Mouse (Mus musculus) MEL (cell line): ENCODE measurements around the gene Pigm. TPM values are rescaled to one million over a fixed set of nuclear protein-coding genes. Genes with fewer than 3 reads are reported as not detected.
A peak's percentile ranks its signal among the peaks of the same experiment; 100 is the strongest.

Experiments used
- DNase-seq: peaks from one replicate; pipeline ENCODE4 v3.0.0; 2011; ENCODE audit warnings: low read depth, low spot score
- H3K27ac ChIP-seq: 2 replicates; pipeline ENCODE4 v1.5.1; 2012; ENCODE audit warnings: low read depth, mild to moderate bottlenecking, control low read depth, low read length, moderate library complexity; ENCODE audit not compliant: control insufficient read depth
- H3K27me3 ChIP-seq, 2 experiments: fragments of 150-350 bp in 1 of 2; sonication (generic) in 1 of 2; 2 replicates each; pipeline ENCODE4 v1.6.1; 2012; ENCODE audit warnings: low read length in 2 of 2, mild to moderate bottlenecking in 2 of 2, improper control_type of control experiment in 1 of 2, moderate library complexity in 1 of 2; ENCODE audit not compliant: insufficient read depth in 2 of 2, control insufficient read depth in 1 of 2
- H3K36me3 ChIP-seq, 2 experiments: 2 replicates each; pipeline ENCODE4 v1.6.1; 2012 to 2014; ENCODE audit warnings: low read length in 2 of 2, improper control_type of control experiment in 1 of 2, inconsistent platforms in 1 of 2, mild to moderate bottlenecking in 1 of 2; ENCODE audit not compliant: insufficient read depth in 2 of 2, control insufficient read depth in 1 of 2
- H3K4me1 ChIP-seq, 2 experiments: fragments of 150-350 bp in 1 of 2; sonication (generic) in 1 of 2; 2 replicates each; pipeline ENCODE4 v1.6.1; 2012; ENCODE audit warnings: low read length in 2 of 2, improper control_type of control experiment in 1 of 2, mild to moderate bottlenecking in 1 of 2; ENCODE audit not compliant: insufficient read depth in 2 of 2, control insufficient read depth in 1 of 2
- H3K4me3 ChIP-seq, 2 experiments: fragments of 150-350 bp in 1 of 2; sonication (generic) in 1 of 2; 2 replicates each; pipeline ENCODE4 v1.5.1; 2012; ENCODE audit warnings: low read depth in 2 of 2, low read length in 2 of 2, mild to moderate bottlenecking in 2 of 2, moderate library complexity in 2 of 2, control low read depth in 1 of 2, improper control_type of control experiment in 1 of 2; ENCODE audit not compliant: control insufficient read depth in 1 of 2, insufficient read depth in 1 of 2
- H3K79me2 ChIP-seq: 2 replicates; pipeline ENCODE4 v1.6.1; 2012; ENCODE audit warnings: mild to moderate bottlenecking, low read length, moderate library complexity; ENCODE audit not compliant: control insufficient read depth, poor library complexity, insufficient read depth
- H3K9ac ChIP-seq: 2 replicates; pipeline ENCODE4 v1.6.1; 2012; ENCODE audit warnings: low read depth, mild to moderate bottlenecking, control low read depth, low read length, moderate library complexity; ENCODE audit not compliant: control insufficient read depth, poor library complexity, severe bottlenecking
- H3K9me3 ChIP-seq: fragments of 150-350 bp; sonication (generic); replicated peaks from 2 replicates; pipeline ENCODE4 v1.6.1; 2012; ENCODE audit warnings: mild to moderate bottlenecking, low read length, improper control_type of control experiment, moderate library complexity; ENCODE audit not compliant: insufficient read depth
- BHLHE40 ChIP-seq: IDR thresholded peaks from 2 replicates; pipeline ENCODE4 v1.6.1; 2012; ENCODE audit warnings: low read depth, mild to moderate bottlenecking, inconsistent platforms, low read length, improper control_type of control experiment, borderline replicate concordance
- CTCF ChIP-seq, 3 experiments: IDR thresholded peaks in 2 of 3; conservative IDR thresholded peaks in 1 of 3; 2 replicates each; pipeline ENCODE4 v1.5.1; 2011 to 2012; ENCODE audit warnings: low read length in 3 of 3, low read depth in 2 of 3, mild to moderate bottlenecking in 2 of 3, improper control_type of control experiment in 1 of 3, inconsistent platforms in 1 of 3, mixed read lengths in 1 of 3, moderate library complexity in 1 of 3; ENCODE audit not compliant: control insufficient read depth in 1 of 3, insufficient read depth in 1 of 3, poor library complexity in 1 of 3, severe bottlenecking in 1 of 3
- E2F4 ChIP-seq: IDR thresholded peaks from 2 replicates; pipeline ENCODE4 v1.6.1; 2011; ENCODE audit warnings: low read depth, low read length, improper control_type of control experiment, borderline replicate concordance
- ELF1 ChIP-seq: IDR thresholded peaks from 2 replicates; pipeline ENCODE4 v1.6.1; 2014; ENCODE audit warnings: low read depth, mild to moderate bottlenecking, inconsistent platforms, low read length, improper control_type of control experiment, moderate library complexity
- EP300 ChIP-seq, 2 experiments: IDR thresholded peaks; 2 replicates each; pipeline ENCODE4 v1.6.1; 2011; ENCODE audit warnings: improper control_type of control experiment in 2 of 2, low read length in 2 of 2, low read depth in 1 of 2, mild to moderate bottlenecking in 1 of 2
- MAX ChIP-seq: IDR thresholded peaks from 2 replicates; pipeline ENCODE4 v1.6.1; 2011; ENCODE audit warnings: low read length, improper control_type of control experiment
- MEF2A ChIP-seq: IDR thresholded peaks from 2 replicates; pipeline ENCODE4 v1.6.1; 2014; ENCODE audit warnings: low read depth, mild to moderate bottlenecking, inconsistent platforms, low read length, improper control_type of control experiment; ENCODE audit not compliant: poor library complexity, insufficient replicate concordance, severe bottlenecking; ENCODE audit errors: extremely low read depth
- MXI1 ChIP-seq: IDR thresholded peaks from 2 replicates; pipeline ENCODE4 v1.6.1; 2011; ENCODE audit warnings: mild to moderate bottlenecking, low read depth, low read length, improper control_type of control experiment
- MYB ChIP-seq: IDR thresholded peaks from 2 replicates; pipeline ENCODE4 v1.6.1; 2011; ENCODE audit warnings: mild to moderate bottlenecking, low read depth, low read length, improper control_type of control experiment
- MYC ChIP-seq: IDR thresholded peaks from 2 replicates; pipeline ENCODE4 v1.6.1; 2011; ENCODE audit warnings: low read depth, mild to moderate bottlenecking, low read length, improper control_type of control experiment, moderate library complexity
- NELFE ChIP-seq: IDR thresholded peaks from 2 replicates; pipeline ENCODE4 v1.6.1; 2011; ENCODE audit warnings: low read depth, low read length, improper control_type of control experiment
- POLR2A ChIP-seq, 2 experiments: IDR thresholded peaks; 2 replicates each; pipeline ENCODE4 v1.6.1; 2011 to 2012; ENCODE audit warnings: low read length in 2 of 2, mild to moderate bottlenecking in 2 of 2, control low read depth in 1 of 2, improper control_type of control experiment in 1 of 2, low read depth in 1 of 2, moderate library complexity in 1 of 2; ENCODE audit not compliant: control insufficient read depth in 1 of 2, insufficient read depth in 1 of 2, poor library complexity in 1 of 2
- POLR2AphosphoS2 ChIP-seq: IDR thresholded peaks from 2 replicates; pipeline ENCODE4 v1.6.1; 2011; ENCODE audit warnings: low read length, improper control_type of control experiment
- POLR2AphosphoS5 ChIP-seq: IDR thresholded peaks from 2 replicates; pipeline ENCODE4 v1.6.1; 2012; ENCODE audit warnings: low read depth, borderline replicate concordance, mild to moderate bottlenecking, inconsistent platforms, low read length, moderate library complexity, mixed read lengths
- RAD21 ChIP-seq: IDR thresholded peaks from 2 replicates; pipeline ENCODE4 v1.6.1; 2011; ENCODE audit warnings: mild to moderate bottlenecking, low read depth, low read length, improper control_type of control experiment
- RCOR1 ChIP-seq: IDR thresholded peaks from 2 replicates; pipeline ENCODE4 v1.6.1; 2012; ENCODE audit warnings: low read depth, mild to moderate bottlenecking, inconsistent platforms, low read length, improper control_type of control experiment
- SIN3A ChIP-seq: IDR thresholded peaks from 2 replicates; pipeline ENCODE4 v1.6.1; 2012; ENCODE audit warnings: low read length, improper control_type of control experiment, inconsistent platforms
- SMC3 ChIP-seq: IDR thresholded peaks from 2 replicates; pipeline ENCODE4 v1.6.1; 2011; ENCODE audit warnings: low read depth, low read length, improper control_type of control experiment
- TAL1 ChIP-seq: IDR thresholded peaks from 2 replicates; pipeline ENCODE4 v1.6.1; 2012; ENCODE audit warnings: mild to moderate bottlenecking, inconsistent platforms, low read length, moderate library complexity, mixed read lengths
- USF1 ChIP-seq: IDR thresholded peaks from 2 replicates; pipeline ENCODE4 v1.6.1; 2014; ENCODE audit warnings: low read depth, mild to moderate bottlenecking, inconsistent platforms, low read length, improper control_type of control experiment, moderate library complexity
- USF2 ChIP-seq, 2 experiments: IDR thresholded peaks; 2 replicates each; pipeline ENCODE4 v1.6.1; 2011 to 2012; ENCODE audit warnings: improper control_type of control experiment in 2 of 2, low read length in 2 of 2, borderline replicate concordance in 1 of 2, inconsistent platforms in 1 of 2, low read depth in 1 of 2, mild to moderate bottlenecking in 1 of 2; ENCODE audit not compliant: insufficient read depth in 1 of 2
- ZC3H11A ChIP-seq: IDR thresholded peaks from 2 replicates; pipeline ENCODE4 v1.6.1; 2012; ENCODE audit warnings: low read depth, mild to moderate bottlenecking, inconsistent platforms, low read length, improper control_type of control experiment
- ZMIZ1 ChIP-seq: IDR thresholded peaks from 2 replicates; pipeline ENCODE4 v1.6.1; 2012; ENCODE audit warnings: low read depth, mild to moderate bottlenecking, inconsistent platforms, low read length, improper control_type of control experiment, moderate library complexity
- polyA plus RNA-seq, 2 experiments: library from polyadenylated mRNA; stranded (reverse) in 1 of 2; unstranded in 1 of 2; fragments of >175 nt in 1 of 2; fragments of >200 nt in 1 of 2; gene quantifications; 2 replicates each; pipeline versions ENCODE4 v1.2.1 to v1.2.4; 2012; ENCODE audit warnings: low replicate concordance in 2 of 2, low read depth in 1 of 2; ENCODE audit not compliant: insufficient read length in 2 of 2, insufficient read depth in 1 of 2, missing spikeins in 1 of 2
- total RNA-seq: library from RNA; depleted of rRNA; stranded (reverse); fragments of 300-350 nt; gene quantifications from 2 replicates; pipeline ENCODE4 v1.2.3, GENCODE M21; 2012

Gene Pigm
- total and polyA plus RNA-seq, 3 experiments = 8.6 to 11.3 TPM; not detected in 1

DNA sequence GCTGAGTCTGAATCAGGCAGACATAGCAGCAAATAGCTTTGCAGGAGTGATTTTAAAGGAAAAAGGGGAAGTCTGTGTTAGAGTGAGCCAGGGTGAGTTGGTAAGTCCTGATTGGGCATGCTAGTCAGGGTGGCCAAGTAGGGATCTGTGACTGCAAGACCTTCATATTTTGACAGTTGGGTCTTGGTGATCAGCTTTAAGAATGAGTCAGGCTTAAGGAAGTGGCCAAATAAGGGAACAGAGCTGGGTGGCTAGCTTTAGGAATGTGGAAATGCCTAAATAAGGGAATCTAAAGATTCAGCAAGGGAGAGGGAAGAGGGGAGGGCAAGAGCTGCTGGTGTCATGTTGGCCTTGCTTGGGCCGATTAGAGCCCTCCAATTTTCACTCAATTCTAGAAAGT is 47.0 kb downstream of the Pigm start:
- H3K9me3 ChIP-seq = no peaks in the 10 kb centered on the region
- peak; percentile 53 for DNase-seq

DNA sequence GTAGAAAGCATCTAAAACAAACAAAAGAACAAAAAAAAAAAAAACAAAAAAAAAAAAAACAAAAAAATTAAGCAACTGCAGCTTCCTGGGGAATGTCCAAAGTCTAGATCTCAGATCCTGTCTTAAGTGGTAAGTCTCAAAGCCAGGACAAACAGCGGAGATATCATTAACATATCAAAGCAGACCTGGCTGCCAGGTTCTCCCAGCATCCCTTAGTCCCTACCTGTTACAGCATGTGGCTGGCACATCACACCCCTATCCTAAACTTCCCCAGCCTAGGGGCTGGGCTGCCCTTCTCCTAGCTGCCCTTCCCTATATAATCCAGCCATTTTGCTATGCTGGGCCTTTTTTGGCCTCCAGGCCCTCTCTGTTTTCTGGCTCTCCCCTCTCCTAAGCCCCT is 50.1 kb downstream of the Pigm start:
- H3K27me3 ChIP-seq = peaks cover 1 to 2% of the 10 kb centered on the region in 2 experiments; a peak in 2 of 4 replicates
- no peak overlapping the region for H3K9ac ChIP-seq
- TF ChIP-seq ELF1 (no peak), USF2 (IDR thresholded peaks at IDR 0.05; ENCODE audit: borderline replicate concordance in 1 of 2, insufficient read depth in 1 of 2, low read depth in 1 of 2, low read length in 2 of 2) (no peak), ZMIZ1 (no peak), MYB (no peak), USF1 (no peak), MXI1 (no peak), TAL1 (no peak), MYC (no peak), EP300 (IDR thresholded peaks at IDR 0.05; ENCODE audit: low read depth in 1 of 2, low read length in 2 of 2) (no peak), BHLHE40 (no peak), SIN3A (no peak), RCOR1 (no peak), MAX (no peak)
- no peaks in the 10 kb centered on the region for H3K36me3 ChIP-seq
- H3K4me3 ChIP-seq = no peak overlapping the region
- H3K79me2 ChIP-seq = no peaks in the 10 kb centered on the region
- H3K9me3 ChIP-seq = no peaks in the 10 kb centered on the region
- no peaks in the 10 kb centered on the region for H3K4me1 ChIP-seq
- no peak overlapping the region for H3K27ac ChIP-seq
- DNase-seq = no peak

More for the DNA sequence above, 47.0 kb downstream of the Pigm start:
- Histone ChIP-seq H3K4me1 (no peaks in the 10 kb centered on the region), H3K9ac (no peak overlapping the region), H3K27me3 (peaks cover 1 to 8% of the 10 kb centered on the region in 2 experiments; a peak in 2 of 4 replicates), H3K27ac (no peak overlapping the region), H3K79me2 (no peaks in the 10 kb centered on the region), H3K36me3 (no peaks in the 10 kb centered on the region), H3K4me3 (no peak overlapping the region)
- TF ChIP-seq ELF1 (no peak), E2F4 (no peak), MXI1 (no peak), MYB (no peak), ZMIZ1 (no peak), RCOR1 (no peak), TAL1 (no peak), EP300 (IDR thresholded peaks at IDR 0.05; ENCODE audit: low read depth in 1 of 2, low read length in 2 of 2) (no peak), MEF2A (no peak), POLR2A (IDR thresholded peaks at IDR 0.05; ENCODE audit: control insufficient read depth in 1 of 2, insufficient read depth in 1 of 2, low read depth in 1 of 2, low read length in 2 of 2, poor library complexity in 1 of 2) (no peak), POLR2AphosphoS5 (no peak), MYC (no peak), NELFE (no peak), SMC3 (no peak), RAD21 (no peak), SIN3A (no peak), ZC3H11A (no peak), POLR2AphosphoS2 (no peak), CTCF (IDR thresholded peaks at IDR 0.05 in 2 of 3, conservative IDR thresholded peaks at IDR 0.05 in 1 of 3; ENCODE audit: control insufficient read depth in 1 of 3, insufficient read depth in 1 of 3, low read depth in 2 of 3, low read length in 3 of 3, poor library complexity in 1 of 3, severe bottlenecking in 1 of 3) (no peak)
